Mouse (Mus musculus) liver, embryonic 14.5 days (tissue): ENCODE results near the gene Mast3.
A peak's percentile ranks its signal among the peaks of the same experiment; 100 is the strongest.

Experiments
- CTCF ChIP-seq: IDR thresholded peaks from 2 replicates; pipeline ENCODE4 v1.5.1; 2016; ENCODE audit warnings: antibody characterized with exemption, low read depth, control low read depth
- EP300 ChIP-seq: IDR thresholded peaks from 2 replicates; pipeline ENCODE4 v1.6.1; 2016; ENCODE audit warnings: antibody characterized with exemption, low read depth

DNA sequence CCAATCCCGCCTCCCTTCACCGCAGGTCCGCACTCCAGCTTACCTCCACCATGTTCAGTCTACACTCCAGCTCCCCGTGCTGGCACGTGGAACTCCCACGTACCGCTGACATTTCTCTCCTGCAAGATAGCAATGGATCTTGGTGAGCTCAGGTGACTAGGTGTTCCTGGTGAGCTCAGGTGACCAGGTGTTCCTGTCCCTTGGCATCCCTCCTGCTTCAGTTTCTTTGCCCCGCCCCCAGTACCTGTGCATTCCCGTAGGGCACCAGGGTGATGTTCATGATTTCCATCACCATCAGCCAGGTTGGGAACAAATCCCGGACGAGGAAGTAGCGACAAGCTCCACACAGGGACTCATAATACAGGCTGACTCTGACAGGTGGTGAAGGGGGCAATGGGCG lies 40.2 kb downstream of the Mast3 start:
- TF ChIP-seq CTCF (0 out of 2 replicates have a peak, but pooled peaks have one; percentile 13), EP300 (no peak)
